Mouse (Mus musculus) heart, embryonic 10.5 days (tissue): ENCODE measurements at regions not wholly inside any gene's neighbourhood (a gene's known extent, or its start where the extent isn't known, plus 50 kb on each side); places are given as distances from the start of the nearest gene placed in this dataset.
"Not testable (repeated sequence)": the region's sequence is repeated elsewhere in the genome, so short reads cannot be mapped to it uniquely, and the experiment has no call there.

Experiments used
- DNase-seq: peaks from one replicate; pipeline ENCODE4 v3.0.0-alpha.2; 2017; ENCODE audit warnings: low spot score
- H3K27ac ChIP-seq: fragments of 300-500 bp; sonication (generic); 2 replicates; pipeline ENCODE4 v1.5.1; 2016; ENCODE audit warnings: mild to moderate bottlenecking
- H3K27me3 ChIP-seq: fragments of 300-500 bp; sonication (generic); 2 replicates; pipeline ENCODE4 v1.6.1; 2016; ENCODE audit warnings: mild to moderate bottlenecking; ENCODE audit not compliant: poor library complexity, insufficient read depth, severe bottlenecking
- H3K36me3 ChIP-seq: fragments of 300-500 bp; sonication (generic); 2 replicates; pipeline ENCODE4 v1.6.1; 2016; ENCODE audit warnings: mild to moderate bottlenecking, moderate library complexity
- H3K4me1 ChIP-seq: fragments of 300-500 bp; sonication (generic); 2 replicates; pipeline ENCODE4 v1.6.1; 2016; ENCODE audit warnings: mild to moderate bottlenecking
- H3K4me3 ChIP-seq: fragments of 300-500 bp; sonication (generic); 2 replicates; pipeline ENCODE4 v1.5.1; 2016; ENCODE audit warnings: mild to moderate bottlenecking, moderate library complexity
- H3K9me3 ChIP-seq: fragments of 300-500 bp; sonication (generic); 2 replicates; pipeline ENCODE4 v1.6.1; 2016; ENCODE audit warnings: mild to moderate bottlenecking, moderate library complexity
- WGBS: fragments of 180-500 bp; shearing (Covaris S2); methylation state at CpG from one replicate; pipeline ENCODE4 v1.1.7; 2016; 5-methylcytosine and 5-hydroxymethylcytosine counted together

GRCm38 (mm10) chr9:78769168-78769567 lies 153.8 kb downstream of the Cd109 start:
- DNase-seq = no peak

GRCm38 (mm10) chr9:78773936-78774335 lies 158.6 kb downstream of the Cd109 start:
- Histone ChIP-seq H3K36me3 (no peaks in the 10 kb centered on the region), H3K27me3 (no peaks in the 10 kb centered on the region), H3K27ac (no peak overlapping the region), H3K4me1 (no peaks in the 10 kb centered on the region), H3K9me3 (no peaks in the 10 kb centered on the region), H3K4me3 (no peak overlapping the region)
- WGBS = 55% methylated on average over 3 of the region's 3 CpGs
- DNase-seq = no peak

More at GRCm38 (mm10) chr9:78769168-78769567, 153.8 kb downstream of the Cd109 start:
- Histone ChIP-seq H3K27me3 (no peaks in the 10 kb centered on the region), H3K4me3 (no peak overlapping the region), H3K9me3 (no peaks in the 10 kb centered on the region), H3K36me3 (no peaks in the 10 kb centered on the region), H3K4me1 (no peaks in the 10 kb centered on the region), H3K27ac (no peak overlapping the region)
- 36% methylated on average over 5 of the region's 5 CpGs for WGBS

- Histone ChIP-seq H3K27me3 (no peaks in the 10 kb centered on the region), H3K27ac (no peak overlapping the region), H3K4me1 (no peaks in the 10 kb centered on the region), H3K4me3 (no peak overlapping the region), H3K36me3 (no peaks in the 10 kb centered on the region), H3K9me3 (no peaks in the 10 kb centered on the region)
- 7% methylated on average over 5 of the region's 5 CpGs for WGBS
- no peak for DNase-seq
Measured at GRCm38 (mm10) chr9:78775462-78775861, 160.1 kb downstream of the Cd109 start.

DNA sequence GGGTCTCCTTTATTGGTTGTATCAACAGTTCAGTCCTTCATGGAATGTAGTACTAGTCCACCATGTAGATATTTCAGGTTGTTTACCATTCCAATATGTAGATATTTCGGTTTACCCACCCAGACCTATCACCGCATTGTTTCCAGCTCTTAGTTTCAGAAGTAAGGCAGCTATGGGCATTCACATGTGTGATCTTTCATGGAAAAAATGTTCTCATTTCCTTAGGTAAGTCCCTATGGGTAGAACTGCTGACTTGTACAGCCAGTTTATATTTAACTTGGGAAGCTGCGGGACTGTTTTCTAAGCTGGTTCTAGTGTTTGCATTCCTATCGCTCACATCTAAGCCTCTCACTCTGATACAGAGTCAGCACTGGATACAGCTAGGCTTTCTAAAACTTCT lies 165.2 kb downstream of the Cd109 start:
- no peak overlapping the region for H3K27ac ChIP-seq
- H3K4me1 ChIP-seq = no peaks in the 10 kb centered on the region
- no peak for DNase-seq
- H3K4me3 ChIP-seq = no peak overlapping the region
- 73% methylated on average over 4 of the region's 4 CpGs for WGBS
- H3K27me3 ChIP-seq = no peaks in the 10 kb centered on the region
- H3K9me3 ChIP-seq = no peaks in the 10 kb centered on the region
- H3K36me3 ChIP-seq = no peaks in the 10 kb centered on the region

- Histone ChIP-seq H3K9me3 (no peaks in the 10 kb centered on the region), H3K4me3 (no peak overlapping the region), H3K27ac (no peak overlapping the region), H3K27me3 (no peaks in the 10 kb centered on the region), H3K4me1 (no peaks in the 10 kb centered on the region), H3K36me3 (no peaks in the 10 kb centered on the region)
- no peak for DNase-seq
- WGBS = 88% methylated on average over 4 of the region's 4 CpGs
Measured at GRCm38 (mm10) chr9:78782297-78782696, 167.0 kb downstream of the Cd109 start.

GRCm38 (mm10) chr9:78782860-78783259 lies 167.5 kb downstream of the Cd109 start:
- H3K27me3 ChIP-seq = no peaks in the 10 kb centered on the region
- H3K4me1 ChIP-seq = no peaks in the 10 kb centered on the region
- no peaks in the 10 kb centered on the region for H3K9me3 ChIP-seq
- 77% methylated on average over 8 of the region's 8 CpGs for WGBS
- DNase-seq = no peak
- no peak overlapping the region for H3K27ac ChIP-seq
- no peaks in the 10 kb centered on the region for H3K36me3 ChIP-seq
- no peak overlapping the region for H3K4me3 ChIP-seq

DNA sequence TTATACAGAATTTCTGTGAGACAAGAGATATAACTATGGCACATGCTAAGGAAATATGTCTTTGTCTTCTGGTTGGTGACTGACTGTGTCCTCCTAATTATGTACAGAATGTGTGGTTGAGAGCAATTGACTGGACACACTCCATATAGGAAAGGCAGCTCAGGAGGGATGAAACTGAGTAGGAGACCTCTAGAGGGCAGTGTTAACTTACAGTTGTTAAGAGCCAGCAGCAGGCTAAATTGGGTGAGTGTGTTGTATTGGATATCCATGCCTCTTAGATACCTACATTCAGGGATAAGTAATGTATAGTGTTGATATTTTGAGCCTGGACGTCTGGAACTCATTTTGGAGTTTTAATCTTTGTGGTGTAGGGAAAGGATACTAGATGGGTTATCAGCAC lies 172.5 kb downstream of the Cd109 start:
- H3K4me3 ChIP-seq = no peak overlapping the region
- no peak for DNase-seq
- H3K9me3 ChIP-seq = no peaks in the 10 kb centered on the region
- no peaks in the 10 kb centered on the region for H3K36me3 ChIP-seq
- no peaks in the 10 kb centered on the region for H3K27me3 ChIP-seq
- H3K4me1 ChIP-seq = no peaks in the 10 kb centered on the region
- H3K27ac ChIP-seq = no peak overlapping the region
- 0% methylated on average over 1 of the region's 1 CpGs for WGBS

DNA sequence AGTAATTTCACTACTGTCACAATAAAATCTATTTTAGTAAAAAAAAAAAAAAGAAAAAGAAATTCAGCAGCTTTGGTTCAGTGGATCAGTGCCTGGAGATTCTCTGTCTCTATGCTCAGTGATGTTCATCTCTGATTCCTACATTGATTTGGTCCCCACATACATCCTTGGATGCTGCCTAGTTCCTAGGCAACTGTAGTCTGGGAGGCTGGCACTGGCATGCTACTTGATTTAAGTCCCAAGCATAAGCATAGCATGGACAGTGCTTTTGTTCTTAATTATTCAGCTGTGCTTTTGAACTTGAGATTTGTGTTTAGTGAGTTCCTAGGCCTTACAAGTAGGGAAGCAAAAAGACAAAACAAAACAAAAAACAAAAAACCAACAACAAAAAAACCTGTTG lies 174.4 kb downstream of the Cd109 start:
- H3K27ac ChIP-seq = no peak overlapping the region
- H3K4me3 ChIP-seq = no peak overlapping the region
- H3K9me3 ChIP-seq = no peaks in the 10 kb centered on the region
- DNase-seq = no peak
- H3K36me3 ChIP-seq = no peaks in the 10 kb centered on the region
- no peaks in the 10 kb centered on the region for H3K4me1 ChIP-seq
- H3K27me3 ChIP-seq = no peaks in the 10 kb centered on the region

DNA sequence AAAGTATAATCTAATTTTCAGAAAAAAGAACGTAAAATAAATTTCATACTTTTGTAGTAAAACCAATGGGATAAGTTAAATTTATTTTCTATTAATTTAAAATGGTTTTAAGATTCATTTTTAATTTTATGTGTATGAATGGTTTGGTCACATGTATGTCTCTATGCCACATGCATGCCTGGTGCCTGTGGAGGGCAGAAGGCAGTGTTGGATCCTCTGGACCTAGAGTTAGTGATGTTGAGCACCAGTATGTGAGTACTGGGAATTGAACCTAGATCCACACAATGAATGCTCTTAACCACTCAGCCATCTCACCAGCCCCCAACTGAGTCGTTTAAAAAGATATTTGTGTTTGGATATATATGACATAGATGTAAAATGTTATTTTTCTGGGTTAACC lies 174.8 kb downstream of the Cd109 start:
- Histone ChIP-seq H3K27ac (no peak overlapping the region), H3K9me3 (no peaks in the 10 kb centered on the region), H3K4me1 (no peaks in the 10 kb centered on the region), H3K27me3 (no peaks in the 10 kb centered on the region), H3K4me3 (no peak overlapping the region), H3K36me3 (no peaks in the 10 kb centered on the region)
- no peak for DNase-seq
- 70% methylated on average over 2 of the region's 2 CpGs for WGBS

DNA sequence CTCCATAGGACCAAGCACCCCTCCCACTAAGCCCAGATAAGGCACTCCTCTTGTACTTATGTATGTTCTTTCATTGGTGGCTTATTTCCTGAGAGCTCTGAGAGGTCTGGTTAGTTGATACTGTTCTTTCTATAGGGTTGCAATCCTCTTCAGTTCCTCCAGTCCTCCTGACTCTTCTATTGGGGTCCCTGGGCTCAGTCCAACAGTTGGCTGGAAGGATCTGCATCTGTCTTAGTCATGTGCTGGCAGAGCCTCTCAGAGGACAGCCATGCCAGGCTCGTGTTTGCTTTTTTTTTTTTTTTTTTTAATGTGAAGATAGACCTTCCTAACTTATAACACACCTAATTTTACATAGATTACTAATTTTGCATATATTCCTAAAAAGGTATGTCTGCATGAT lies 180.5 kb downstream of the Cd109 start:
- H3K4me1 ChIP-seq = no peaks in the 10 kb centered on the region
- no peaks in the 10 kb centered on the region for H3K9me3 ChIP-seq
- WGBS = 63% methylated on average over 1 of the region's 1 CpGs
- no peaks in the 10 kb centered on the region for H3K36me3 ChIP-seq
- no peak overlapping the region for H3K27ac ChIP-seq
- DNase-seq = no peak
- H3K4me3 ChIP-seq = no peak overlapping the region
- H3K27me3 ChIP-seq = no peaks in the 10 kb centered on the region

GRCm38 (mm10) chr9:78817221-78817620 lies 201.9 kb downstream of the Cd109 start:
- H3K9me3 ChIP-seq = no peaks in the 10 kb centered on the region
- no peak for DNase-seq
- H3K27ac ChIP-seq = no peak overlapping the region
- no peak overlapping the region for H3K4me3 ChIP-seq
- H3K4me1 ChIP-seq = no peaks in the 10 kb centered on the region
- WGBS = 68% methylated on average over 4 of the region's 4 CpGs
- no peaks in the 10 kb centered on the region for H3K36me3 ChIP-seq
- H3K27me3 ChIP-seq = no peaks in the 10 kb centered on the region

DNA sequence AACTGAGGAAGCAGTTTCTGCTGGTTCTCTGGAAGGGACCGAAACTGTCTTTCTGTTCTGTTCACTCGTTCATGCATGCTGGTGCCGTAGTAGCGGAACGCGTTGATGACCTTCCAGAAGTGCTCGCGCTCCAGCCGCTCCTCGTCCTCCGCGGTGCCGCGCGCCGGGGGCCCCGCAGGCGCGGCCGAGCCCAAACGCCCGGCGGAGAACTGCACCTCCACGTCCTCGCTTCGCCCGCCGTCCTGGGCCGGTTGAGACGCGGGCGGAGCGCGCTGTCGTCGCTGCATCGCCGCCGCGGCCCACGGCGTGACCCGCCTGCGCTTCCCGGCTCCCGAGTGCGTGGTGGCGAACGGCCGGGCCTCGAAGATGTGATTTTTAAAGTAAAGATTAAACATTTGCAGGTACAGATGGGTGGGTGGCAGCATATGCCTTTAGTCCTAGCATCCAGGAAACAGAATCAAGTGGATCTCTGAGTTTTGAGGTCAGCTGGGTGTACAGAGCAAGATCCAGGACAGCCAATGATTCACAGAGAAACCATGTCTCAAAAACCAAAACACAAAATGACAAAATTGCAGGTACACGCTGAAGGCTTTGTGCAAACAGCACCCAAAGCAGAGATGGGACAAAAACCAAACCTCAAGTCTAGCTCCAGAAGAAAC lies 206.3 kb downstream of the Cd109 start:
- DNase-seq = not testable (repeated sequence)
- peak overlapping the region; percentile 56 for H3K27ac ChIP-seq

DNA sequence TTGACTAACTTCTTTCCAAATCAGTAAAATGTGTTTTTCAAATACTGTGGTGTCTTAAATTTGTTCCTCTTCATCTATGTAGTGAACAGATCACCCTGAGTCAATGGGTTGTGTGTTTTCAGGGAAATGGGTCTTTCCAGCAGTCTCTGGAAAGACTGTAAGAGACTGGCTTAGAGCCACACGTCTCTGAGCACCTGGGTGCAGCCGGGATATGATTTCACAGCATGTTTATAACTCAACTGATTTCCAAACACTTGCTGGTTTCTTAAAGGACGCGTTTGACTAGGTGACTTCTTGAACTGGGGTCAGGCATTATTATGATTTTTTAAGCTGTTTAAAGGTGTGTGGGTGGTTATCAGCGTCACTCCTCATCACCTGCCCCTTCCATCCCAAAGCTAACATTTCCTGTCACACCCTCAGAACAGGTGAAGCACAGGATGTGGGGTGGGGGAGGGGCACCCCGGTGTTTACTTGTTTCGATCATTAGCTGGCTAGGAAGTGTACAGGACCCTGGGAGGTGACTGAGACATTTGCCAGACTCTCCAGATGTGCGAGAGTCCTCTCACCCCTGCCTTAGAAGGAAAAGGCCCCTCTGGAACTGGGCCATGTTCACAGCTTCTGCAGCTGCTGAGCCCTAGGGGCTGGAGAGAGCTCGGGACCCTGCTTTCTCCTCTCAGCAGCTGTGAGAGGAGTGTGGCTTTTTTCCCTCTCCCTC lies 229.8 kb downstream of the Cd109 start:
- H3K4me3 ChIP-seq = no peak overlapping the region
- 49% methylated on average over 9 of the region's 9 CpGs for WGBS
- no peaks in the 10 kb centered on the region for H3K9me3 ChIP-seq
- peak; percentile 76 for DNase-seq
- no peaks in the 10 kb centered on the region for H3K27me3 ChIP-seq
- peaks cover 19% of the 10 kb centered on the region for H3K4me1 ChIP-seq
- H3K27ac ChIP-seq = 0 out of 2 replicates have a peak overlapping the region, but pooled peaks have one; percentile 42
- no peaks in the 10 kb centered on the region for H3K36me3 ChIP-seq

More for the DNA sequence above, 206.3 kb downstream of the Cd109 start:
- not testable (repeated sequence) for H3K27me3 ChIP-seq, H3K9me3 ChIP-seq, H3K36me3 ChIP-seq, H3K4me1 ChIP-seq
- H3K4me3 ChIP-seq = peak overlapping the region; percentile 55
- 16% methylated on average over 43 of the region's 52 CpGs for WGBS
